Mouse (Mus musculus) embryonic facial prominence, embryonic 14.5 days (tissue): Measurements from ENCODE around the gene Bmf. TPM values are rescaled to one million over a fixed set of nuclear protein-coding genes. Genes with fewer than 3 reads are reported as not detected.

Source experiments
- ATAC-seq: fragments of 200-750 bp; cut with Nextera tagmentation; 2 replicates; pipeline ENCODE4 v1.8.0; 2017; ENCODE audit warnings: low read depth, moderate number of reproducible peaks, moderate TSS enrichment
- DNase-seq: peaks from one replicate; pipeline ENCODE4 v3.0.0-alpha.2; 2015; ENCODE audit warnings: low spot score
- H3K27ac ChIP-seq: fragments of 300-500 bp; sonication (generic); replicated peaks from 2 replicates; pipeline ENCODE4 v1.5.1; 2014; ENCODE audit warnings: low read depth, mild to moderate bottlenecking, low read length, moderate library complexity
- H3K27me3 ChIP-seq: fragments of 300-500 bp; sonication (generic); replicated peaks from 2 replicates; pipeline ENCODE4 v1.6.1; 2014; ENCODE audit warnings: low read length; ENCODE audit not compliant: control insufficient read depth, insufficient read depth
- H3K36me3 ChIP-seq: fragments of 300-500 bp; sonication (generic); 2 replicates; pipeline ENCODE4 v1.6.1; 2014; ENCODE audit warnings: low read length, mixed read lengths; ENCODE audit not compliant: control insufficient read depth, insufficient read depth
- H3K4me1 ChIP-seq: fragments of 300-500 bp; sonication (generic); 2 replicates; pipeline ENCODE4 v1.6.1; 2014; ENCODE audit warnings: antibody characterized with exemption, low read length; ENCODE audit not compliant: control insufficient read depth, insufficient read depth
- H3K4me2 ChIP-seq: fragments of 300-500 bp; sonication (generic); 2 replicates; pipeline ENCODE4 v1.6.1; 2014; ENCODE audit warnings: low read depth, mild to moderate bottlenecking, low read length, moderate library complexity, mixed read lengths
- H3K4me3 ChIP-seq: fragments of 300-500 bp; sonication (generic); 2 replicates; pipeline ENCODE4 v1.5.1; 2014; ENCODE audit warnings: low read depth, mild to moderate bottlenecking, low read length
- H3K9ac ChIP-seq: fragments of 300-500 bp; sonication (generic); 2 replicates; pipeline ENCODE4 v1.6.1; 2014; ENCODE audit warnings: low read depth, mild to moderate bottlenecking, low read length, moderate library complexity, mixed read lengths
- H3K9me3 ChIP-seq: fragments of 300-500 bp; sonication (generic); 2 replicates; pipeline ENCODE4 v1.6.1; 2016; ENCODE audit warnings: low read length; ENCODE audit not compliant: control insufficient read depth
- WGBS: fragments of 180-500 bp; shearing (Covaris S2); extraction: QIAGEN DNeasy Blood & Tissue Kit; methylation state at CpG from one replicate; pipeline ENCODE4 v1.1.7; 2014; 5-methylcytosine and 5-hydroxymethylcytosine counted together
- polyA plus RNA-seq: library from polyadenylated mRNA; unstranded; fragments of >200 nt; fragmentation: Nextera tagmentation; extraction: Ambion mirVana; gene quantifications from 2 replicates; pipeline ENCODE4 v1.2.1, GENCODE M21; 2014

Bmf gene
- polyA plus RNA-seq, 1 experiment from 2014 or later: 7.6 TPM

DNA sequence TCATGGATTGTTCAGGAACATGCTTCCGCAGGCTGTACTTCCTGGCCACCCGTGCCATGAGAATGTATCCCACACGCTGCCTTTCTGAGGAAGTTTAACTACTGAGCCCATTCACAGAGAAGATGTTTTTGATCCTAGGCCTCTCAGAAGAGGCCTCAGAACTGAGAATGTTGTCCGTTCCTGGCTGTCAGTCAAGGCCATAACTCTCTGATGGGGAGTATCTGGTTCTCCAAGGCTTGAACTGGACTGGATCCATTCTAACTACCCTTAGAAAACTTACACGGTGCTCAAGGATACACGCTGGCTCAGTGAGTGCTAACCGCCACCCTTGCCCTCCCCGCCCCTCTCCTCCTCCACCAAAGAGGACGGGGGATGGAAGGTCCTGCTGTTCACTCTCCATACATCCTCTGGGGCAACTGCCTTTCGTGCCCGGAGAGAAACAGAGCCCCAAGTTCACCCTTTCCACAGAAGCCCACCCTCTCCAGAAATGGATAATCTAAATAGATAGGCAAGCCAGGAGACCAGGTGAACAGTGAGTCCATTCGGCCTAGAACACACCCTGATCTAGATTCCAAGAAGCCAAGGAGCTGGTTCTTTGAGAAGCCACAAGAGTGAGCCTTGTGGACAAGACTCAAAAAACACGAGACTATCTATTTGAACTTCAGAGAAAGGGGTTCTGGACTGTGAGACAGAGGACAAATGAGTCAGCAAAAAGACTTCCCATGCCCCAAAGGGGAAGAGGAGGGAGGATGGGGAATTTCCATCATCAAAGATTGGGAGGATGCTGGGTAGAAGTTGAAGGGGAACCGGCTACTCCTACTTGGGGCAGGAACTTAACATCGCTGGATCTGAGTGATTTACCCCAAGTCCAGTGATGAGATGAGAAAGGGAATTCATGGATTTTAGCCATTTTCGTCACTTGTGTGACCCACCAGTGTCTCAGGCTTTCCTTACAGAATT lies 36.8 kb downstream of the Bmf start:
- no peak for ATAC-seq
- Histone ChIP-seq H3K4me2 (no peak overlapping the region), H3K27ac (no peak overlapping the region), H3K27me3 (no peaks in the 10 kb centered on the region), H3K36me3 (no peaks in the 10 kb centered on the region), H3K4me1 (peaks cover 23% of the 10 kb centered on the region), H3K9me3 (no peaks in the 10 kb centered on the region), H3K9ac (no peak overlapping the region), H3K4me3 (no peak overlapping the region)
- no peak for DNase-seq
- WGBS: 81% methylated on average over 16 of the region's 16 CpGs

DNA sequence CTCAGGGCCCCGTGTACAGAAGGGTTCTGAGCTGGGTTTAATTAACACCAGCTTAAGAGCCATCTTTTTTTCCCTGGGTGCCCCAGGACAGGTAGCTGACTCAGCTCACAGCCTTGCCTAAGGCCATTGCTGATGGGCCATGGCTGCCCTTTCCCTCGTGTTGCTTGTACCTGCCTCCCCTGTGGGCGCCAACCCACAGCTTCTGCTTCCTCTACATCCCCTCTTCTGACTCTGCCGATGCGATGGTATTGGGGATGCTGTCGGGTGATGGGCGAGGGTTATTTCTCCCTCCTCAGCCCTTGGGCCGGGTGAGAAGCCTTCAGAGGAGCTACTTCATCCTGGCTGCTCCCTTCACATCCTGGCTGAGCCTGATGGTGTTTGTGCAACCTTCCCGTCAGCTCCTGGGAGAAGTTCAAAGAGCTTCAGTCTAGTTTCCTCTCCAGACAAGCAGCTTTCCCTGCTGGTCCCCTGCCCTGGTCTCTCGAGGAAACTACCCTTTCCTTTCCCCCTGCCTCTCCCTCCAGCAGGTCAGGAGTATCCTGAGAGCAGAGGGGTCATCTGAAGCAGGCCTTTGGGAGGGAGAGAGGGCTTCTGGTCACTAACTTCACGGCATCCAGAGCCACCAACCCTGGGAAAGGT lies 37.6 kb downstream of the Bmf start:
- no peak for ATAC-seq
- Histone ChIP-seq H3K9ac (no peak overlapping the region), H3K4me2 (no peak overlapping the region), H3K27ac (no peak overlapping the region; the same call in 1 of the 2 replicates), H3K4me1 (peaks cover 23% of the 10 kb centered on the region), H3K4me3 (no peak overlapping the region), H3K27me3 (no peaks in the 10 kb centered on the region), H3K36me3 (no peaks in the 10 kb centered on the region), H3K9me3 (no peaks in the 10 kb centered on the region)
- WGBS: 40% methylated on average over 11 of the region's 11 CpGs
- no peak for DNase-seq

DNA sequence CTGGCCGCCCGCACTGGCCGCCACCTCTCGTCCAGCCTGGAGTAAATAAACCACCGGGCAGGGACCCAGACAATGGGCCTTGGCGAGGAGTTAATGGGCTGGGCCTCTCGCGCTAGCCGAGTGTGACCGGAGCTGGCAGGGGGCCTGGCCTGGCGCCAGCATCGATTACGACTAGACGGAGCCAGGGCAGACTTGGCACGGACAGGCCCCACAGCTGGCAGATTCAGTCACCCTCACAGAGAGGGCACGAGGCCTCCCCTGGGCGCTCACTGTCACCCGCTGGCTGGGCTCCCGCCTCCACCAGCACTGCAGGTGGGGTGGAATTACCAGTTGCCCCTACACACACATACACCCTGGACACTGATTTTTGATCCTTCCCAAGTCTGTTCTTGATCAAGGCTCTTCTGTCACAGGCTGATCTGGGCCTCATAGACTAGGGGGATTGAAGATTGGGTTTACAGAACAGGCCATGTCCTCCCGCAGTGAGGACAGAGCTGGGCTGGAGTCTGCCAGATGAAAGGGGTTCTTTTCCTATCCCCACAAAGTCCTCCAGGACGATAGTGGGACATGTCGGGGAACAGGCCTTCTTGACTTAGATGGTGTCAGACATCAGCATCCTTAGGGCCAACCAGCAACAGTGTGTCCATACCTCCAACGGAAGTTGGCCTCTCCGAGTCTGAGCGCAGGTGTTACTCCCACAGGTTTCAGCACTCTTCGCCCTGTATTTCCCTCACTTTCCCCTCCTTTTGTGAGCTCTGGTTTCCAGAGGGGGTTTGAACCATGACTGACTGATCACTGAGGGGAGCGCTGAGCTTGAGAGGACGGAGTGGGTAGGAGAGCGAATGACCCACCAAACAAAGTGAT lies 38.8 kb downstream of the Bmf start:
- no peaks in the 10 kb centered on the region for H3K9me3 ChIP-seq
- peak overlapping the region; percentile 18; the same call in 1 of the 2 replicates for H3K4me2 ChIP-seq
- WGBS: 51% methylated on average over 22 of the region's 29 CpGs
- DNase-seq (peak; percentile 93), ATAC-seq (peak; percentile 92)
- peaks cover 23% of the 10 kb centered on the region for H3K4me1 ChIP-seq
- peak overlapping the region; percentile 71 for H3K27ac ChIP-seq
- no peaks in the 10 kb centered on the region for H3K27me3 ChIP-seq
- H3K36me3 ChIP-seq: no peaks in the 10 kb centered on the region
- H3K4me3 ChIP-seq: no peak overlapping the region
- 0 out of 2 replicates have a peak overlapping the region, but pooled peaks have one; percentile 9 for H3K9ac ChIP-seq

DNA sequence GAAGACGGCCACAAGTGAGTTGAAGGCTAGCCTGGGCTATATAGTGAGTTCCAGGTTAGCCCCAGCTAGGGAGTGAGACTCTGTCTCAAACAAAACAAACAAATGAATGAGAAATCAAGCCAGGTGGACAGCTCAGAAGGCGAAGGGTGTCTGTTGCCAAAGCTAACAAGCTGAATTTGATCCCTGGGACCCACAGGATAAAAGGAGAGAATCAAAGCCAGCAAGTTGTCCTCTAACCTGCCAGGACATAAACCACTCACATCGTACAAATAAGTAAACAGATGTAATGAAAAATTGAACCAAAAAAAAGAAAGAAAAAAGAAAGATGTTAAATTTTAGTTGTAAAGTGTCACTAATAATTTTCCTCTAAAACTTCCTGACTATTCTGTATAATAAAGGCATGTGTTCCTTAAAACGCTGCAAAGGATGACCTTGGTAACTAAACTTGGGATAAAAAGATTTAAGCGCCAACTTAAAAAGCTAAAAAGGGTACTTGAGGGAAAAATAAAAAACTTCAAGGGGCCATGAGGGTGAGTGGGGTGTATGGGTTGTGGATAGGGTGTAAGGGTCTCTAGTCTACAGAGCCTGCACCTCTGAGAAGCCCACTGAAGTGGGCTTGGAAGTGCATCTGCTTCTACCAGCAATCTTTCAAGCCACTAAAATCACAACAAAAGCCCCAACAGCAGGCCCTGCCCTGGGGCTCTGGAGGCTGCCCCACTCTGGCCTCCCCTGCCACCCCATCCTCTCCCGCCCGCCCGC lies 39.6 kb downstream of the Bmf start:
- peak overlapping the region; percentile 18; the same call in 1 of the 2 replicates for H3K4me2 ChIP-seq
- DNase-seq (no peak), ATAC-seq (no peak)
- peaks cover 23% of the 10 kb centered on the region for H3K4me1 ChIP-seq
- H3K4me3 ChIP-seq: no peak overlapping the region
- H3K27me3 ChIP-seq: no peaks in the 10 kb centered on the region
- 0 out of 2 replicates have a peak overlapping the region, but pooled peaks have one; percentile 9 for H3K9ac ChIP-seq
- H3K9me3 ChIP-seq: no peaks in the 10 kb centered on the region
- H3K36me3 ChIP-seq: no peaks in the 10 kb centered on the region
- WGBS: 46% methylated on average over 8 of the region's 8 CpGs
- H3K27ac ChIP-seq: peak overlapping the region; percentile 71

DNA sequence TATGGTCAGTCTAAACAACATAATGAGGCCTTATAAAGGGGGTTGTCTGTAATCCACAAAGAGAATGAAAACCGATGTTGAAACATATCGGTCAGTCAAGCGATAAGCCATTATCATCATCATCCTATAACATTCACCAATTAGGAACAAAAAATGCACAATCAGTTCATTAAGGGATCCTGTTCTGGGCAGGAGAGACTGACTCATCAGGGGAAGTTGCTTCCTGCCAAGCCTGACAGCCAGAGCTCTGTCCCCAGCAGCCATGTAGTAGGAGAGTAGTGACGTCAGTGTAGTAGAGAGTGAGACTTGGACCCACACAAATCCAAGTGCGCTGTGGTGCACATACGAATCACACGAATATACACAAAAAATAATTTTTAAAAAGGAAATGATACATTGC lies 42.4 kb downstream of the Bmf start:
- Histone ChIP-seq H3K9me3 (no peaks in the 10 kb centered on the region), H3K27me3 (no peaks in the 10 kb centered on the region), H3K9ac (no peak overlapping the region), H3K4me2 (no peak overlapping the region), H3K4me1 (peaks cover 22% of the 10 kb centered on the region), H3K4me3 (no peak overlapping the region), H3K27ac (no peak overlapping the region), H3K36me3 (no peaks in the 10 kb centered on the region)
- 86% methylated on average over 7 of the region's 7 CpGs for WGBS
- ATAC-seq: no peak
- DNase-seq: no peak

GRCm38 (mm10) chr2:118500191-118500590 lies 49.3 kb downstream of the Bmf start:
- Histone ChIP-seq H3K9ac (no peak overlapping the region), H3K27ac (peak overlapping the region; percentile 65), H3K36me3 (no peaks in the 10 kb centered on the region), H3K27me3 (no peaks in the 10 kb centered on the region), H3K4me3 (no peak overlapping the region), H3K4me2 (no peak overlapping the region), H3K4me1 (peaks cover 26% of the 10 kb centered on the region), H3K9me3 (no peaks in the 10 kb centered on the region)
- no peak for ATAC-seq
- no peak for DNase-seq
- 81% methylated on average over 2 of the region's 2 CpGs for WGBS

- peak; percentile 83 for DNase-seq
- peak overlapping the region; percentile 65 for H3K27ac ChIP-seq
- H3K9me3 ChIP-seq: no peaks in the 10 kb centered on the region
- 13% methylated on average over 20 of the region's 20 CpGs for WGBS
- H3K4me1 ChIP-seq: peaks cover 26% of the 10 kb centered on the region
- H3K4me3 ChIP-seq: no peak overlapping the region
- no peaks in the 10 kb centered on the region for H3K36me3 ChIP-seq
- H3K4me2 ChIP-seq: no peak overlapping the region; the same call in 1 of the 2 replicates
- ATAC-seq: peak; percentile 90
- H3K9ac ChIP-seq: no peak overlapping the region
- no peaks in the 10 kb centered on the region for H3K27me3 ChIP-seq
Observed at GRCm38 (mm10) chr2:118499135-118499961, 50.1 kb downstream of the Bmf start.
